Mouse (Mus musculus) MEL (cell line): ENCODE measurements around the gene Sept8. TPM values are rescaled to one million over a fixed set of nuclear protein-coding genes. Genes with fewer than 3 reads are reported as not detected.
A peak's percentile ranks its signal among the peaks of the same experiment; 100 is the strongest.

ENCODE experiments used
- DNase-seq: peaks from one replicate; pipeline ENCODE4 v3.0.0; 2011; ENCODE audit warnings: low read depth, low spot score
- H3K27ac ChIP-seq: 2 replicates; pipeline ENCODE4 v1.5.1; 2012; ENCODE audit warnings: low read depth, mild to moderate bottlenecking, control low read depth, low read length, moderate library complexity; ENCODE audit not compliant: control insufficient read depth
- H3K27me3 ChIP-seq, 2 experiments: fragments of 150-350 bp in 1 of 2; sonication (generic) in 1 of 2; 2 replicates each; pipeline ENCODE4 v1.6.1; 2012; ENCODE audit warnings: low read length in 2 of 2, mild to moderate bottlenecking in 2 of 2, improper control_type of control experiment in 1 of 2, moderate library complexity in 1 of 2; ENCODE audit not compliant: insufficient read depth in 2 of 2, control insufficient read depth in 1 of 2
- H3K36me3 ChIP-seq, 2 experiments: 2 replicates each; pipeline ENCODE4 v1.6.1; 2012 to 2014; ENCODE audit warnings: low read length in 2 of 2, improper control_type of control experiment in 1 of 2, inconsistent platforms in 1 of 2, mild to moderate bottlenecking in 1 of 2; ENCODE audit not compliant: insufficient read depth in 2 of 2, control insufficient read depth in 1 of 2
- H3K4me1 ChIP-seq, 2 experiments: fragments of 150-350 bp in 1 of 2; sonication (generic) in 1 of 2; 2 replicates each; pipeline ENCODE4 v1.6.1; 2012; ENCODE audit warnings: low read length in 2 of 2, improper control_type of control experiment in 1 of 2, mild to moderate bottlenecking in 1 of 2; ENCODE audit not compliant: insufficient read depth in 2 of 2, control insufficient read depth in 1 of 2
- H3K4me3 ChIP-seq, 2 experiments: fragments of 150-350 bp in 1 of 2; sonication (generic) in 1 of 2; 2 replicates each; pipeline ENCODE4 v1.5.1; 2012; ENCODE audit warnings: low read depth in 2 of 2, low read length in 2 of 2, mild to moderate bottlenecking in 2 of 2, moderate library complexity in 2 of 2, control low read depth in 1 of 2, improper control_type of control experiment in 1 of 2; ENCODE audit not compliant: control insufficient read depth in 1 of 2, insufficient read depth in 1 of 2
- H3K79me2 ChIP-seq: 2 replicates; pipeline ENCODE4 v1.6.1; 2012; ENCODE audit warnings: mild to moderate bottlenecking, low read length, moderate library complexity; ENCODE audit not compliant: control insufficient read depth, poor library complexity, insufficient read depth
- H3K9ac ChIP-seq: 2 replicates; pipeline ENCODE4 v1.6.1; 2012; ENCODE audit warnings: low read depth, mild to moderate bottlenecking, control low read depth, low read length, moderate library complexity; ENCODE audit not compliant: control insufficient read depth, poor library complexity, severe bottlenecking
- H3K9me3 ChIP-seq: fragments of 150-350 bp; sonication (generic); replicated peaks from 2 replicates; pipeline ENCODE4 v1.6.1; 2012; ENCODE audit warnings: mild to moderate bottlenecking, low read length, improper control_type of control experiment, moderate library complexity; ENCODE audit not compliant: insufficient read depth
- BHLHE40 ChIP-seq: IDR thresholded peaks from 2 replicates; pipeline ENCODE4 v1.6.1; 2012; ENCODE audit warnings: low read depth, mild to moderate bottlenecking, inconsistent platforms, low read length, improper control_type of control experiment, borderline replicate concordance
- CHD1 ChIP-seq: IDR thresholded peaks from 2 replicates; pipeline ENCODE4 v1.6.1; 2012; ENCODE audit warnings: low read depth, mild to moderate bottlenecking, inconsistent platforms, low read length, improper control_type of control experiment
- CTCF ChIP-seq, 3 experiments: IDR thresholded peaks in 2 of 3; conservative IDR thresholded peaks in 1 of 3; 2 replicates each; pipeline ENCODE4 v1.5.1; 2011 to 2012; ENCODE audit warnings: low read length in 3 of 3, low read depth in 2 of 3, mild to moderate bottlenecking in 2 of 3, improper control_type of control experiment in 1 of 3, inconsistent platforms in 1 of 3, mixed read lengths in 1 of 3, moderate library complexity in 1 of 3; ENCODE audit not compliant: control insufficient read depth in 1 of 3, insufficient read depth in 1 of 3, poor library complexity in 1 of 3, severe bottlenecking in 1 of 3
- ELF1 ChIP-seq: IDR thresholded peaks from 2 replicates; pipeline ENCODE4 v1.6.1; 2014; ENCODE audit warnings: low read depth, mild to moderate bottlenecking, inconsistent platforms, low read length, improper control_type of control experiment, moderate library complexity
- EP300 ChIP-seq, 2 experiments: IDR thresholded peaks; 2 replicates each; pipeline ENCODE4 v1.6.1; 2011; ENCODE audit warnings: improper control_type of control experiment in 2 of 2, low read length in 2 of 2, low read depth in 1 of 2, mild to moderate bottlenecking in 1 of 2
- ETS1 ChIP-seq: IDR thresholded peaks from 2 replicates; pipeline ENCODE4 v1.6.1; 2012; ENCODE audit warnings: low read depth, mild to moderate bottlenecking, inconsistent platforms, low read length, improper control_type of control experiment, moderate library complexity
- GABPA ChIP-seq: IDR thresholded peaks from 2 replicates; pipeline ENCODE4 v1.6.1; 2012; ENCODE audit warnings: low read depth, mild to moderate bottlenecking, inconsistent platforms, low read length, improper control_type of control experiment, moderate library complexity
- GATA1 ChIP-seq: IDR thresholded peaks from 2 replicates; pipeline ENCODE4 v1.6.1; 2011; ENCODE audit warnings: low read depth, low read length, improper control_type of control experiment
- HCFC1 ChIP-seq: IDR thresholded peaks from 2 replicates; pipeline ENCODE4 v1.6.1; 2012; ENCODE audit warnings: low read depth, mild to moderate bottlenecking, inconsistent platforms, low read length, improper control_type of control experiment, moderate library complexity
- KAT2A ChIP-seq: conservative IDR thresholded peaks from 2 replicates; pipeline ENCODE4 v1.6.1; 2012; ENCODE audit warnings: low read depth, low read length, improper control_type of control experiment, inconsistent platforms
- MXI1 ChIP-seq: IDR thresholded peaks from 2 replicates; pipeline ENCODE4 v1.6.1; 2011; ENCODE audit warnings: mild to moderate bottlenecking, low read depth, low read length, improper control_type of control experiment
- MYB ChIP-seq: IDR thresholded peaks from 2 replicates; pipeline ENCODE4 v1.6.1; 2011; ENCODE audit warnings: mild to moderate bottlenecking, low read depth, low read length, improper control_type of control experiment
- NELFE ChIP-seq: IDR thresholded peaks from 2 replicates; pipeline ENCODE4 v1.6.1; 2011; ENCODE audit warnings: low read depth, low read length, improper control_type of control experiment
- POLR2AphosphoS2 ChIP-seq: IDR thresholded peaks from 2 replicates; pipeline ENCODE4 v1.6.1; 2011; ENCODE audit warnings: low read length, improper control_type of control experiment
- SIN3A ChIP-seq: IDR thresholded peaks from 2 replicates; pipeline ENCODE4 v1.6.1; 2012; ENCODE audit warnings: low read length, improper control_type of control experiment, inconsistent platforms
- TAL1 ChIP-seq: IDR thresholded peaks from 2 replicates; pipeline ENCODE4 v1.6.1; 2012; ENCODE audit warnings: mild to moderate bottlenecking, inconsistent platforms, low read length, moderate library complexity, mixed read lengths
- TCF12 ChIP-seq: IDR thresholded peaks from 2 replicates; pipeline ENCODE4 v1.6.1; 2014; ENCODE audit warnings: low read depth, mild to moderate bottlenecking, inconsistent platforms, low read length, improper control_type of control experiment, moderate library complexity
- USF1 ChIP-seq: IDR thresholded peaks from 2 replicates; pipeline ENCODE4 v1.6.1; 2014; ENCODE audit warnings: low read depth, mild to moderate bottlenecking, inconsistent platforms, low read length, improper control_type of control experiment, moderate library complexity
- ZKSCAN1 ChIP-seq: IDR thresholded peaks from 2 replicates; pipeline ENCODE4 v1.6.1; 2012; ENCODE audit warnings: low read depth, mild to moderate bottlenecking, inconsistent platforms, low read length, improper control_type of control experiment, moderate library complexity
- ZMIZ1 ChIP-seq: IDR thresholded peaks from 2 replicates; pipeline ENCODE4 v1.6.1; 2012; ENCODE audit warnings: low read depth, mild to moderate bottlenecking, inconsistent platforms, low read length, improper control_type of control experiment, moderate library complexity
- ZNF384 ChIP-seq: IDR thresholded peaks from 2 replicates; pipeline ENCODE4 v1.6.1; 2012; ENCODE audit warnings: low read depth, mild to moderate bottlenecking, inconsistent platforms, low read length, improper control_type of control experiment
- polyA plus RNA-seq, 2 experiments: library from polyadenylated mRNA; stranded (reverse) in 1 of 2; unstranded in 1 of 2; fragments of >175 nt in 1 of 2; fragments of >200 nt in 1 of 2; gene quantifications; 2 replicates each; pipeline versions ENCODE4 v1.2.1 to v1.2.4; 2012; ENCODE audit warnings: low replicate concordance in 2 of 2, low read depth in 1 of 2; ENCODE audit not compliant: insufficient read length in 2 of 2, insufficient read depth in 1 of 2, missing spikeins in 1 of 2
- total RNA-seq: library from RNA; depleted of rRNA; stranded (reverse); fragments of 300-350 nt; gene quantifications from 2 replicates; pipeline ENCODE4 v1.2.3, GENCODE M21; 2012

The Sept8 gene
- total and polyA plus RNA-seq, 3 experiments = 196 to 294 (median 278) TPM

DNA sequence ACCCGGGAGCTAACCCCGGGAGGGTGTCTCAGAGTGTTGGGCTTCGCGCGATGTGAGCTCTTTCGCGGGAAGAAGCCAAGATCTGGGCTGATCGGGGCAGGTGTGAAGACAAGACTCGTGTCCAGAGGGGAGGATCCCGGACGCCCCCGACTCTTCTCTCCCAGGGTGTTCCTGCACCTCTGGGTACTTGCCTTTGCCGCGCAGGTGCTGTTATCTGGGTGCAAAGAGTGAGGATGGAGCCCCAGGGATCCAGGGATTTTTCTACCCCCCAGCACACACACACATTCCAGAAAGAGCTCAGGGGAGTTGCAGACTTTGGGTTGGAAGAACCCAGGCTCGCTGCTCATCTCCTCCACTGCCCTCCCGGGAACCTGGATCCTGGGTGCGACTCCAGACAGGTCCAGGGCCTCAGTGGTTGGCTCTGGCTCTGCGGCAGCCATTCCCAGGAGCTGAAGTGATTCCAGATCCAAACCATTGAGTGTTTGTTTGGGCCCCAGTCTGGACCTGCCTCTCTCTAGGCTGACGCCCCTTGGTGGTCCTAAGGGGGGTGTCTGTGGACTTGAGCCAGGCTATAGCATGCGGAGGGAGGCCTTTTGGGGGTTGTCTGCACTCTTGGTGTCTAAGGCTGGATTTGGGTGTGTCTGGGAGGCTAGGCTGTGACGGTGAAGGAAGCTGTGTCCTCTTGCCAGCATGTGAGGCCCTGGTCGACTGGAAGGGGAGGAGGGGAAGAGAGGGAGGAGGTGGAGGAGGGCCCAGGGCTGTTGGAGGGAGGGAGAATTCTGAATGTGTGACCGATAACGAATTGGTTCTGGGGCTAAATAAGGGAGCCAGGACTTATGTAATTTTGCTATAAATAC is 1.3 kb downstream of the Sept8 start (continued):
- TF ChIP-seq ZNF384 (no peak), GATA1 (peak; percentile 78), ELF1 (peak; percentile 52; the same call in 1 of the 2 replicates), NELFE (peak; percentile 79), GABPA (no peak), CTCF (IDR thresholded peaks at IDR 0.05 in 2 of 3, conservative IDR thresholded peaks at IDR 0.05 in 1 of 3; ENCODE audit: control insufficient read depth in 1 of 3, insufficient read depth in 1 of 3, low read depth in 2 of 3, low read length in 3 of 3, poor library complexity in 1 of 3, severe bottlenecking in 1 of 3) (no peak), CHD1 (0 out of 2 replicates have a peak, but pooled peaks have one; percentile 10), MYB (peak; percentile 24; the same call in 1 of the 2 replicates), EP300 (IDR thresholded peaks at IDR 0.05; ENCODE audit: low read depth in 1 of 2, low read length in 2 of 2) (peak; percentile 70 to 83), TCF12 (peak; percentile 89), MXI1 (peak; percentile 76), ZMIZ1 (peak; percentile 95)

DNA sequence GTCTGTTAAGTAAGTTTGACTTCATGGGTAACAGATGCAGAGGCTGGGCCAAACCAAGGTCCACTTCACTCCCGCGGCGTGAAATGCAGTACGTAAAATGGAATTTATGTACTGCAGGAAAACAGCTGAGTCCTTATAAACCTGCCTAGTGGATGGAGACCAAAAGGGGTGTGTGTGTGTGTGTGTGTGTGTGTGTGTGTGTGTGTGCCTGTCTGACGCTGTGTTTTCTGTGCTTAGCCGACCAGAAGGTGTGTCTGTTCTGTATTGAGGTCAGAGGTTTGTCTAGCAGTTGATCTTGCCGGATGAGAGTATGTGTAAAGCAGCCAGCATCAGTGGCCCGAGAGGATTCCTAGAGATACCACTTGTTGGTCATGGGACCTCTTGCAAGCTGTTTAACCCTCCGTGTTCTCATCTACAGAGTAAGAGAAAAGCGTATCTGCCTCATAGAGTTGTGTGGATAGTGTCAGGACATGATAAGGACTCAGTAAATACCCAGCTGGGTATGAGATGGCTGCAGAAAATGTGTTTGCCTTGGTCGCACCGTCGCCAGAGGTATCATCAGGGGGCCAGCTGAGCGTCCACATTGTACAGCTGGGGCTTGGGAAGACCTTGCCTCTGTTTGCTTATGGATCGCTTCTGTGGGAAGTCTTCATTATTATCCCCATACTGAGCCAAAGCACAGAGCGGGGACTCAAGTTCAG is 2.2 kb downstream of the Sept8 start:
- peak; percentile 87 for DNase-seq
- Histone ChIP-seq H3K4me3 (peak overlapping the region; percentile 70 to 75), H3K36me3 (peaks cover 6 to 54% of the 10 kb centered on the region in 2 experiments), H3K9ac (peak overlapping the region; percentile 95)
- TF ChIP-seq MYB (peak; percentile 33), SIN3A (peak; percentile 18; the same call in 1 of the 2 replicates), GABPA (no peak), ETS1 (peak; percentile 83), HCFC1 (no peak), KAT2A (no peak), TAL1 (peak; percentile 45), ZNF384 (no peak), GATA1 (peak; percentile 71), MXI1 (peak; percentile 50; the same call in 1 of the 2 replicates), POLR2AphosphoS2 (no peak), ZKSCAN1 (no peak), ELF1 (0 out of 2 replicates have a peak, but pooled peaks have one; percentile 10), USF1 (peak; percentile 78), TCF12 (peak; percentile 82; the same call in 1 of the 2 replicates), BHLHE40 (peak; percentile 57; the same call in 1 of the 2 replicates), NELFE (no peak), EP300 (IDR thresholded peaks at IDR 0.05; ENCODE audit: low read depth in 1 of 2, low read length in 2 of 2) (peak in 1 of 2 experiments; percentile 78; a peak in 2 of 4 replicates)
- TF ChIP-seq, all 39 proteins: peak for 11
- Histone ChIP-seq H3K4me1 (peaks cover 27 to 58% of the 10 kb centered on the region in 2 experiments), H3K27ac (peak overlapping the region; percentile 98), H3K79me2 (peaks cover 68% of the 10 kb centered on the region), H3K27me3 (no peaks in the 10 kb centered on the region), H3K9me3 (no peaks in the 10 kb centered on the region)
